Mouse (Mus musculus) monocyte, adult 5-6 weeks (primary cell): ENCODE measurements around the gene Arid1b. TPM values are rescaled to one million over a fixed set of nuclear protein-coding genes. Genes with fewer than 3 reads are reported as not detected.
A peak's percentile ranks its signal among the peaks of the same experiment; 100 is the strongest.

Experiments
- ATAC-seq: fragments of 153-309, 156-312 bp; replicated peaks from 2 replicates; pipeline ENCODE4 v1.8.0; 2017; ENCODE audit warnings: mild to moderate bottlenecking; ENCODE audit not compliant: low TSS enrichment, insufficient number of reproducible peaks, severe bottlenecking, poor library complexity, low FRiP score
- total RNA-seq: library from RNA; stranded (forward); fragments of 200-1000, 200-491, 200-594 nt; gene quantifications from 3 replicates; pipeline ENCODE4 v1.2.3, GENCODE M21; 2017

The Arid1b gene
- total RNA-seq, 1 experiment from 2014 or later, result 15.9 TPM

- ATAC-seq, result peak; percentile 25
Observed at GRCm38 (mm10) chr17:5163251-5163826, 169.2 kb downstream of the Arid1b start.

GRCm38 (mm10) chr17:5164794-5165193 lies 170.7 kb downstream of the Arid1b start:
- ATAC-seq, result no peak

GRCm38 (mm10) chr17:5165201-5165825 lies 171.2 kb downstream of the Arid1b start:
- no peak for ATAC-seq

- ATAC-seq, result no peak
Observed at GRCm38 (mm10) chr17:5166175-5166574, 172.0 kb downstream of the Arid1b start.

- ATAC-seq, result no peak
Observed at GRCm38 (mm10) chr17:5168046-5168445, 173.9 kb downstream of the Arid1b start.

GRCm38 (mm10) chr17:5168640-5169039 lies 174.5 kb downstream of the Arid1b start:
- ATAC-seq, result no peak

GRCm38 (mm10) chr17:5170321-5170720 lies 176.2 kb downstream of the Arid1b start:
- ATAC-seq, result no peak

- no peak for ATAC-seq
Observed at GRCm38 (mm10) chr17:5171467-5171866, 177.3 kb downstream of the Arid1b start.

- peak; percentile 63 for ATAC-seq
Observed at GRCm38 (mm10) chr17:5174426-5175020, 180.4 kb downstream of the Arid1b start.

- no peak for ATAC-seq
Observed at GRCm38 (mm10) chr17:5175535-5175934, 181.4 kb downstream of the Arid1b start.

- ATAC-seq, result no peak
Observed at GRCm38 (mm10) chr17:5176315-5176714, 182.2 kb downstream of the Arid1b start.

- ATAC-seq, result no peak
Observed at GRCm38 (mm10) chr17:5178534-5178933, 184.4 kb downstream of the Arid1b start.

- ATAC-seq, result no peak
Observed at GRCm38 (mm10) chr17:5179004-5179403, 184.9 kb downstream of the Arid1b start.

GRCm38 (mm10) chr17:5179412-5179811 lies 185.3 kb downstream of the Arid1b start:
- no peak for ATAC-seq

- ATAC-seq, result no peak
Observed at GRCm38 (mm10) chr17:5179925-5180525, 185.9 kb downstream of the Arid1b start.

- ATAC-seq, result no peak
Observed at GRCm38 (mm10) chr17:5180925-5181324, 186.8 kb downstream of the Arid1b start.

GRCm38 (mm10) chr17:5182493-5182892 lies 188.4 kb downstream of the Arid1b start:
- no peak for ATAC-seq

- ATAC-seq, result no peak
Observed at GRCm38 (mm10) chr17:5185501-5185900, 191.4 kb downstream of the Arid1b start.

- ATAC-seq, result peak; percentile 58
Observed at GRCm38 (mm10) chr17:5187546-5187945, 193.4 kb downstream of the Arid1b start.

- ATAC-seq, result no peak
Observed at GRCm38 (mm10) chr17:5188400-5188799, 194.3 kb downstream of the Arid1b start.
